Mouse (Mus musculus) embryonic facial prominence, embryonic 10.5 days (tissue): Measurements from ENCODE around the gene Tpgs1. TPM values are rescaled to one million over a fixed set of nuclear protein-coding genes. Genes with fewer than 3 reads are reported as not detected.

Experiments
- DNase-seq: peaks from one replicate; pipeline ENCODE4 v3.0.0-alpha.2; 2017; ENCODE audit warnings: low spot score
- H3K27ac ChIP-seq: fragments of 300-500 bp; sonication (generic); replicated peaks from 2 replicates; pipeline ENCODE4 v1.5.1; 2016; ENCODE audit warnings: mild to moderate bottlenecking
- H3K27me3 ChIP-seq: fragments of 300-500 bp; sonication (generic); replicated peaks from 2 replicates; pipeline ENCODE4 v1.6.1; 2016; ENCODE audit warnings: low read depth, mild to moderate bottlenecking; ENCODE audit not compliant: poor library complexity, severe bottlenecking
- H3K36me3 ChIP-seq: fragments of 300-500 bp; sonication (generic); replicated peaks from 2 replicates; pipeline ENCODE4 v1.6.1; 2016; ENCODE audit warnings: mild to moderate bottlenecking, moderate library complexity
- H3K4me1 ChIP-seq: fragments of 300-500 bp; sonication (generic); 2 replicates; pipeline ENCODE4 v1.6.1; 2016
- H3K4me3 ChIP-seq: fragments of 300-500 bp; sonication (generic); 2 replicates; pipeline ENCODE4 v1.5.1; 2016; ENCODE audit warnings: mild to moderate bottlenecking, moderate library complexity
- H3K9me3 ChIP-seq: fragments of 300-500 bp; sonication (generic); 2 replicates; pipeline ENCODE4 v1.6.1; 2016; ENCODE audit warnings: mild to moderate bottlenecking
- WGBS: fragments of 180-500 bp; shearing (Covaris S2); methylation state at CpG from one replicate; pipeline ENCODE4 v1.1.7; 2016; 5-methylcytosine and 5-hydroxymethylcytosine counted together
- polyA plus RNA-seq: library from polyadenylated mRNA; unstranded; fragments of >200 nt; fragmentation: Nextera tagmentation; extraction: Ambion mirVana; gene quantifications from 2 replicates; pipeline ENCODE4 v1.2.1, GENCODE M21; 2016

Gene Tpgs1
- polyA plus RNA-seq, 1 experiment from 2014 or later, result 63.5 TPM

DNA sequence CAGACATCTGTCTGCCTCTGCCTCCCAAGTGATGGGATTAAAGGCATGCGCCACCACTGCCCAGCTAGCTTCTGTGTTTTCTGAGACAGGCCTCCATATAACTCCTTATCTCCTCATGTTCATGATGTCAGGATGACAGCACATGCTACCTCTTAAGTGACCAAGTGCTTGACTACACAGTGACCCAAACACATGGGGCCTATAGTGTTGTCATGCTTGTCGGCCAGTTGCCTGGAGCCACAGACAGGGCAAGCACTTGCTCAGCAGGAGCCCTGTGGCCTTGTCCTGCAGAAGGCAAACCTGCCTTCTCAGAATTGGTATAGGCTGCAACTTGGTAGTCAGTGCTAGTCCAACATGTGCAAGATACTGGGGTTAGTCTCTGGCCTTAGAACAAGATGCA is 17.1 kb downstream of the Tpgs1 start:
- no peaks in the 10 kb centered on the region for H3K9me3 ChIP-seq
- H3K27me3 ChIP-seq, result no peaks in the 10 kb centered on the region
- peaks cover 18% of the 10 kb centered on the region for H3K4me1 ChIP-seq
- H3K27ac ChIP-seq, result no peak overlapping the region
- H3K36me3 ChIP-seq, result peaks cover 68% of the 10 kb centered on the region
- no peak for DNase-seq
- WGBS, result 86% methylated on average over 2 of the region's 2 CpGs
- no peak overlapping the region for H3K4me3 ChIP-seq

DNA sequence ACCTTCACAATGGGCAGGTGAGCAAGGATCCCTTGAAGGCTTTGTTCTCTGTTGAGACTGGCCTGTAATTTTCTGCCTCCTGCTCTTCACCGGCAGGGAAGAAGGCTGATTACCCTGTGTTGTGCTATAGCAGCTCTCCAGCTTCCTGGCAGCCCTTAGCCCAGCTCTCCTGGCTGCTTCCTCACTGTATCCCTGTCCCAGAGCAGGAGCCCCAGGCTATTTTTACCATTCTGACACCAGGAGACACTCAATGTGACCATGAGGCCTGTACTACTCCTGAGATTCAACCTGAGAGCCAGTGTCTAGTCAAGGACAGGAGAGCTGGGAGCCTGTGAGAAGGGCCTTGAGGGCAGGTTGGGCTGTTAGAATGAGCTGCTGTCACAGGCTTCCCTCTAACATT is 17.5 kb downstream of the Tpgs1 start:
- Histone ChIP-seq H3K36me3 (peaks cover 68% of the 10 kb centered on the region), H3K27me3 (no peaks in the 10 kb centered on the region), H3K9me3 (no peaks in the 10 kb centered on the region), H3K4me1 (peaks cover 15% of the 10 kb centered on the region), H3K27ac (no peak overlapping the region), H3K4me3 (no peak overlapping the region)
- 97% methylated on average over 1 of the region's 1 CpGs for WGBS
- no peak for DNase-seq

DNA sequence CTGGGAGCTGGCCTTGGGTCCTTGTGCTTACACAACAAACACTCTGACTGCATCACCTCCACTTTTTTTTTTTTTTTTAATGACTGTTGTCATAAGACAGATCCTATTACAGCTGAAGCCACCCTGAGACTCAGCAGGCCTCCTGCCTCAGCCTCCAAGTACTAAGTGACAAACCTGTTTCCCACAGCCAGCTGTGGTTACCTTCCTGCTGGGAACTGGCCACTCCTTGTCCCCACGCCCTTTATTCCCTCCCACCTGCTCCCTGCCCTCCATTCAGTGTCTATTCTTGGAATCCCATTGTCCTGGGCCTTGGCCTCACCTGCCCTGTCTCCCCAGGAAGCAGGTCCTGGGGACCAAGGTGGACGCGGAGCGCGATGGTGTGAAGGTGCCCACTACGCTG is 18.3 kb downstream of the Tpgs1 start:
- no peak overlapping the region for H3K27ac ChIP-seq
- H3K4me1 ChIP-seq, result peaks cover 15% of the 10 kb centered on the region
- no peaks in the 10 kb centered on the region for H3K27me3 ChIP-seq
- H3K36me3 ChIP-seq, result peaks cover 73% of the 10 kb centered on the region
- H3K4me3 ChIP-seq, result no peak overlapping the region
- 96% methylated on average over 6 of the region's 6 CpGs for WGBS
- no peak for DNase-seq
- H3K9me3 ChIP-seq, result peaks cover 4% of the 10 kb centered on the region; the same call in 1 of the 2 replicates

DNA sequence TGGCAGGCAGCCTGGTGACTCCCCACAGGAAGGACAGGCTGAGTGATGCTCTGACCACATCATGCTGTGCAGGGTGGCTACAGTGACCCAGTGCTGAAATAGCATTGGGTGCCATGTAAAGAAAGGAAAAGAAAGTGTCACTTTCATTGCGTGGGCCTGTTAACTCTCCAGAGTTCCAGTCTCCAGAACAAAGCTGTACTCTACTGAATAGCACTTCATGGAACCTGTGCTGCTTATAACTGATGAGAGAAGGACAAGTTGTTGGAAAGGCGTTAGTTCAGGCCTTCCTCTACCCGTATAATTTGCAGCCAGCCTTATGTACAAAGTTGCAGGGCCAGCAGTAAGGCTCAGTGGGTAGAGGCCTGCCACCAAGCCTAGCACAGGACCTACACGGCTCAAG is 19.6 kb downstream of the Tpgs1 start, which contains the start of gene Gzmm:
Gzmm (plus strand) TSS at position 301 of the 400 bp plus-strand sequence.
- Histone ChIP-seq H3K27me3 (no peaks in the 10 kb centered on the region), H3K4me1 (peaks cover 6% of the 10 kb centered on the region), H3K9me3 (peaks cover 4% of the 10 kb centered on the region; the same call in 1 of the 2 replicates), H3K4me3 (peak within 1 kb of the TSS; percentile 3; the same call in 1 of the 2 replicates), H3K27ac (no peak within 1 kb of the TSS), H3K36me3 (peaks cover 71% of the 10 kb centered on the region)
- 89% methylated on average over 4 of the region's 4 CpGs for WGBS
- DNase-seq, result no peak

DNA sequence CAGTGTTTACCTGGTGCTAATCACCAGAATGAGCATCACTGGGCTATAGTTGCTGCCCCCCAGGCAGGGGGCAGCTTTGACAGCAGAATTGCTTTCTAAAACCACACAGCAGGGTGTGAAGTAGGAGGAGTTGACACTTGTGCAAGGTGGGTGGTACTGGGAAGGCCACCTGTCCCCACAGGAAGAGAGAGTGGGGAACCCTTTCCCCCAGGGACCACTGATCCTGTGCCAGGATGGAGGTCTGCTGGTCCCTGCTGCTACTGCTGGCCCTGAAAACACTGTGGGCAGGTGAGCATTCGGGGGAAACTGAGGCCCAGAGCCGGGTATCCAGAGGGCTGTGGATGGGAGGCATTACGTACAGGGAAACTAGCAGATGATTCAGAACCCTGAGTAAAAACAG is 20.0 kb downstream of the Tpgs1 start:
- H3K27ac ChIP-seq, result no peak overlapping the region
- H3K36me3 ChIP-seq, result peaks cover 66% of the 10 kb centered on the region
- no peaks in the 10 kb centered on the region for H3K27me3 ChIP-seq
- 89% methylated on average over 3 of the region's 3 CpGs for WGBS
- peaks cover 2% of the 10 kb centered on the region for H3K4me1 ChIP-seq
- peak overlapping the region; percentile 3; the same call in 1 of the 2 replicates for H3K4me3 ChIP-seq
- peaks cover 4% of the 10 kb centered on the region; the same call in 1 of the 2 replicates for H3K9me3 ChIP-seq
- no peak for DNase-seq

DNA sequence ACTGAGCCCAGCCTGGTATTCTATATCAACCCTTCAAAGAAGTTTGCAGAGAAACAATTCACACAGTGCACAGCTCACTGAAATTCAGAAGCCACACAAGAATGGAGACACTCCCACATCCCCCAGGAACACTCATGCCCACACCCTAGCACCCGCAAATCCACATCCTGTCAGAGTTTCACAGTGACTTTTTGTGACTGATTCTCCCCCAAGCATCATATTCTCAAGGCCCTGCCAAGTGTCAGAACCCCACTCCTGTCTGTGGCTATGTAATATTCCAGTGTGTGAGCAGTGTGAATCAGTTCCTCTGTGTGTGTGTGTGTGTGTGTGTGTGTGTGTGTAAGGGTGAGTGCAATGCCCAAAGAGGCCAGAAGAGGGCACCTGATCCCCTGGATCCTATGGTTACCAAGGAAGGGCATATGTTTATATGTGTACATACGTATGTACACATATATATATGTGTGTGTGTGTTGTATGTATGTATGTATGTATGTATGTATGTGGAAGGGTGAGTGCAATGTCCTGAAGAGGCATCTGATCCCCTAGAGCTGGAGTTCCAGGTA is 22.9 kb downstream of the Tpgs1 start:
- no peaks in the 10 kb centered on the region for H3K27me3 ChIP-seq
- H3K4me1 ChIP-seq, result peaks cover 17% of the 10 kb centered on the region
- peaks cover 37% of the 10 kb centered on the region for H3K36me3 ChIP-seq
- 97% methylated on average over 2 of the region's 2 CpGs for WGBS
- H3K4me3 ChIP-seq, result no peak overlapping the region
- H3K27ac ChIP-seq, result no peak overlapping the region
- no peak for DNase-seq
- H3K9me3 ChIP-seq, result peaks cover 4% of the 10 kb centered on the region; the same call in 1 of the 2 replicates

DNA sequence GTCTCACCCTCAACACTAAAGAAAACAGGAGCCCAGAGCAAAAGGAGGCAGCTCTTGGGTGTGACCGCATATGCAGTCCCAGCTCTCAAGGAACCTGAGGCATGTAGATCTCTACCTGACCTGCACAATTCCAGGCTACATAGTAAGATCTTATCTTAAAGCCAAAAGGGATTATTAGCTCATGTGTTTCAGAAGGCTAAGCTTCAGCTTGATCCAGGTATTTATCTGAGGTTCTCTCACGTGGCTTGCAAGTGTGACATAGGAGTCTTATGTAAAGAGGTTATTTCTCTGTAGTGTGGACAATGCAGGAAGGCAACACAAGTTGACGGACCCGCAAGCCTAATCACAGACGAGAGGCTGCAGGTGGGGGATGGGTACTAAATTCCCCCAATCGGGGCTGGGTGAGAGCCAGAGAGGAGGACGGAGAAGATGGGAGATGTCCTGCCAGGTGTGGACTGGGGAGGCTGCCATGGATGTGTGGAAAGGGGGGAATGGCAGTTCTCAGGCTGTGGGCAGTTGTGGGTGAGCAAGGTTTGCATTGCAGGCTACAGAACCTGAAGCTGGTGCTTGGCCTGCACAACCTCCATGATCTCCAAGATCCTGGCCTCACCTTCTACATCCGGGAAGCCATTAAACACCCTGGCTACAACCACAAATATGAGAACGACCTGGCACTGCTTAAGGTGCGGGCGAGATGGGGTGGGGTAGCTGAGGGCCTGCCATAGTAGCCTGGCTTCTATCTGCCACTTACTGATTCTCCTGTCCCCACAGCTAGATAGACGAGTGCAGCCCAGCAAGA is 24.6 kb downstream of the Tpgs1 start:
- DNase-seq, result no peak
- Histone ChIP-seq H3K27me3 (no peaks in the 10 kb centered on the region), H3K27ac (no peak overlapping the region), H3K4me1 (peaks cover 17% of the 10 kb centered on the region), H3K4me3 (no peak overlapping the region), H3K36me3 (peaks cover 20% of the 10 kb centered on the region), H3K9me3 (peaks cover 4% of the 10 kb centered on the region; the same call in 1 of the 2 replicates)
- WGBS, result 77% methylated on average over 12 of the region's 12 CpGs

DNA sequence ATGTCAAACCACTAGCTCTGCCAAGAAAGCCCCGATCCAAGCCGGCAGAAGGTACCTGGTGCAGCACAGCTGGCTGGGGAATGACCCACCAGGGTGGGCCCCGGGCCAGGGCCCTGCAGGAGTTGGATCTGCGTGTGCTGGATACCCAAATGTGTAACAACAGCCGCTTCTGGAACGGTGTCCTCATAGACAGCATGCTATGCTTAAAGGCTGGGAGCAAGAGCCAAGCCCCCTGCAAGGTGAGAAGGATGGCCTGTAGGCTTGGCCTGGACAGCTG is 25.1 kb downstream of the Tpgs1 start:
- 88% methylated on average over 6 of the region's 6 CpGs for WGBS
- Histone ChIP-seq H3K27ac (no peak overlapping the region), H3K36me3 (peaks cover 15% of the 10 kb centered on the region), H3K4me1 (peaks cover 17% of the 10 kb centered on the region), H3K9me3 (peaks cover 4% of the 10 kb centered on the region; the same call in 1 of the 2 replicates), H3K4me3 (no peak overlapping the region), H3K27me3 (no peaks in the 10 kb centered on the region)
- no peak for DNase-seq

DNA sequence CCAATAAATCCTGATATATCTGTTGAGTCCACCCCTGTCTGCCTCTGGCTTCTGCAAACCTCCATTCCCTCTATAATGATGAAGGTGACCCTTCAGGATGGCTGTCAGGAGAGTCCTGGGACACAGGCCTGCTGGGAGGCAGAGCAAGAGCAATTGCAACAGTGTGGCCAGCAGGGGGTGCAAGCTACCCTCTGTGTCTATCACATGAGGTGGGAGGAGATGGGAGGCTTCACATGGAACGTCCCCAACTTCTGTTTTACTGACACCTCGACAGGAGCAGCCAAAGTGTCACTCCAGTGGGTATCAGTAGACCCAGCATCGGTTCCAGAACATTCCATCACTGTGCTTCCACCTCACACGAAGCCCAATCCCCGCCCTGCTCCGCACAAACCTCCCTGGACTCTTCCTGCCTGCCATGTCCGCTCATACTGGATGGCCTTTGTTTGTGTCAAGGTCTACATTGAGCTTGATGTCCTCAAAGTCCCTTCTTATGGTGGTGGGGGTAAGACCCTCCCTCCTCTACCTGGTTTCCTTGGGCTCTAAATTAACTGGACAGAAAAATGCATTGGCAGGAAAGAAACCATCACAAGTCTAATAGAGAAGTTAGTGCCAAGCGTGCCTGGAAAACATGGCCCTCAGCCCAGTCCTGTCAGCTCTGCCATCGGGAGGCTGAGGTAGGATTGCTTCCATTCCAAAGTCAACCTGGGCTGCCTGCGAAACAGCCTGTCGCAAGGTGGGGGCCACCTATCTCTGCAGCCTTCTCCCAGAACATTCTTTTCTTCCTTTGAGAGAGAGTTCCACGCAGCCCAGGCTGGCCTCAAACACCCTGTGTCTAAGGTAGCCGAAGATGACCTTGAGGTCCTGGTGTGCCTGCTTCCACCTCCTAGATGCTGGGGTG is 26.3 kb downstream of the Tpgs1 start:
- Histone ChIP-seq H3K27me3 (no peaks in the 10 kb centered on the region), H3K36me3 (peaks cover 6% of the 10 kb centered on the region), H3K4me3 (0 out of 2 replicates have a peak overlapping the region, but pooled peaks have one; percentile 9), H3K4me1 (peaks cover 17% of the 10 kb centered on the region), H3K9me3 (peaks cover 4% of the 10 kb centered on the region; the same call in 1 of the 2 replicates), H3K27ac (peak overlapping the region; percentile 73)
- WGBS, result 62% methylated on average over 13 of the region's 13 CpGs
- DNase-seq, result peak; percentile 82

DNA sequence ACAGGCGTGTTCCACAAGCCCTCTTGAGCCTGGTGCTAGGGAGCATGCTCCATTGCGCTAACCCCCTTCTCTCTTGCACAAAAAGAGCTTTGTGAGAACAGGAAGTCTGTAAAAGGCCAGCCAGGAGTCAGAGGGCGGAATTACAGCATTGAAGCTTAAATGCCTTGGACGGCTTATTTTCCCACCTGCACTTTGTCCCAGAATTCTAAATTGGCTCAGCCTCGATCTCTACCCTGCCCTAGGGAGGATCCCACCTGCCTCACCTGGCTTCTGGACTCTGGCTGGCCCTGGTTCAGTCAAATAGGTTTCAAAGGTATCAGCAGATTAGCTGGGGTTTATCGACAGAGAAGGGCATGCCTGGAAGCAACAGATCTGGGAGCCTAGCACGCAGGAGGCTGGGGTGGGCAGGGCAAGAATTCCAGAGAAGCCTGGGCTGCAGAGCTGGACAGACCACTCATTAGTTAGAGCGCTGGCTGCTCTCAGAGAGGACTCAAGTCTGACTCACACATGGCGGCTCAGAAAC is 27.0 kb downstream of the Tpgs1 start:
- Histone ChIP-seq H3K4me3 (peak overlapping the region; percentile 9; the same call in 1 of the 2 replicates), H3K4me1 (peaks cover 24% of the 10 kb centered on the region), H3K27me3 (no peaks in the 10 kb centered on the region), H3K9me3 (peaks cover 4% of the 10 kb centered on the region; the same call in 1 of the 2 replicates), H3K27ac (peak overlapping the region; percentile 73), H3K36me3 (peaks cover 6% of the 10 kb centered on the region)
- 35% methylated on average over 9 of the region's 9 CpGs for WGBS
- DNase-seq, result peak; percentile 44

DNA sequence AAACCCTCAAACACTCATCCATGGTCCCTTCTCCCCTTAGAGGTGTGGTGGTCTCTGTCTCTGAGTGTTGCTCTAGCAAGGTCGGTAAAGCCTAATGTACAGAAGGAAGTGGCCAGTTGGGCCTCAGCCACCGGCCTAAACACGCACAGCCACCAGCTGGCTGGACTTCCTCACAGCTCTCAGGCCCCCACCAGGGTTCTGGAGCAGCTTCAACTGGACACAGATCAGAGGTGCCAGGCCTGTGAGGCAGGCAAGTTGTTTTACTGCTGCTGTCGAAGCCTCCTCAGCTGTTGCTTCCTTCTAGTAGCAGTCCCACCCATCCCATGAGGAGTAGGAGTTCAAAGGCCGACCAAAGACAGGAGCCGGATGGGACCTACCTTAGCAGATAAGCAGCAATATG is 28.7 kb downstream of the Tpgs1 start:
- Histone ChIP-seq H3K27ac (no peak overlapping the region), H3K27me3 (no peaks in the 10 kb centered on the region), H3K4me3 (no peak overlapping the region), H3K36me3 (no peaks in the 10 kb centered on the region), H3K4me1 (peaks cover 33% of the 10 kb centered on the region), H3K9me3 (no peaks in the 10 kb centered on the region)
- WGBS, result 81% methylated on average over 6 of the region's 6 CpGs
- DNase-seq, result no peak

DNA sequence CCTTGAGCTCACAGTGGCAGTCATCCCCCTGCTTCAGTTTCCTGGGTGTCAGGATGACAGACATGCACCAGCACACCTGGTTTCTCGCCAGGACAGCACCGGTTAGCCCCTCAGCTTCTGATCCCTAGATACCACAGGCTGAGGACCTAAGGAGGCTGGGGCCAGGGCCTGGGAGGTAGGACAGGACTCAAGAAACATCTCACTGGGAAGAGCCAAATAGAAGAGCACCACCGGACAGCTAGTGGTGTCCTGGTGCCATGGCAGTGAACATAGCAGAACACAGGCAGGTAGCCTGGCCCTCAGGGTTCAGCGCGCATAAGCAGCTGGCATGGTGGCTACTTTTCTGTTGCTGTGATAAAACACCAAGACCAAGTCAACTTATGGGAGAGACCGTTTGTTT is 29.3 kb downstream of the Tpgs1 start:
- H3K27me3 ChIP-seq, result no peaks in the 10 kb centered on the region
- 93% methylated on average over 6 of the region's 6 CpGs for WGBS

More for the DNA sequence above, 29.3 kb downstream of the Tpgs1 start:
- Histone ChIP-seq H3K4me3 (no peak overlapping the region), H3K9me3 (no peaks in the 10 kb centered on the region), H3K27ac (no peak overlapping the region), H3K36me3 (no peaks in the 10 kb centered on the region), H3K4me1 (peaks cover 33% of the 10 kb centered on the region)
- DNase-seq, result no peak
